Mouse (Mus musculus): ENCODE measurements around the gene Zfp804a. TPM values are rescaled to one million over a fixed set of nuclear protein-coding genes. Genes with fewer than 3 reads are reported as not detected.

The Zfp804a gene
- total RNA-seq, 1 experiment from 2014 or later, result 0.59 TPM

- DNase-seq, result no peak
Observed at GRCm38 (mm10) chr2:82253382-82253781, 200.4 kb downstream of the Zfp804a start.

GRCm38 (mm10) chr2:82282591-82283269, 229.7 kb downstream of the Zfp804a start:
- DNase-seq, result no peak

GRCm38 (mm10) chr2:82294932-82295493, 242.0 kb downstream of the Zfp804a start:
- no peak for DNase-seq
